Mouse (Mus musculus) heart, postnatal 0 days (tissue): ENCODE data around the gene Dnajc8.

Source experiments
- CTCF ChIP-seq: IDR thresholded peaks from 2 replicates; pipeline ENCODE4 v1.5.1; 2016; ENCODE audit warnings: antibody characterized with exemption, control low read depth, low read depth
- EP300 ChIP-seq: IDR thresholded peaks from 2 replicates; pipeline ENCODE4 v1.6.1; 2016; ENCODE audit warnings: antibody characterized with exemption, low read depth

DNA sequence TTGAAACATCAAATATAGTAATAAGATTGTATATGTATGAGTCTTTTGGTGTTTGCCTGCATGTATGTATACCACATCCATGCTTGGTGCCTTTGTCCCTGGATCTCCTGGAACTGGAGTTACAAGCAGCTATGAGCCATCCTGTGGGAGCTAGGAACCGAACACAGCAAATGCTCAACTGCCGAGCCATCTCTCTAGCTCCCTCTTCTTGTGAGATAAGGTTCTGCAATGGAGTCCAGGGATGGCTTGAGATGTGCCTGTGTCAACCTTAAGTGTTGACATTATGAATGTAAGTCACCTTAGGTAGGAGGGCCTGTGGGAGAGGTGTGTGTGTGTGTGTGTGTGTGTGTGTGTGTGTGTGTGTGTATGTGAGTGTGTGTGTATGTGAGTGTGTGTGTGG lies 8.7 kb upstream of the Dnajc8 start:
- TF ChIP-seq CTCF (no peak), EP300 (no peak)
